Mouse (Mus musculus) neural tube, embryonic 15.5 days (tissue): ENCODE measurements around the gene Scn2a. TPM values are rescaled to one million over a fixed set of nuclear protein-coding genes. Genes with fewer than 3 reads are reported as not detected.

Source experiments
- ATAC-seq: fragments of 200-750 bp; cut with Nextera tagmentation; 2 replicates; pipeline ENCODE4 v1.8.0; 2017; ENCODE audit warnings: mild to moderate bottlenecking, moderate TSS enrichment, moderate library complexity; ENCODE audit not compliant: low FRiP score
- H3K27ac ChIP-seq: fragments of 300-500 bp; sonication (generic); replicated peaks from 2 replicates; pipeline ENCODE4 v1.5.1; 2015; ENCODE audit warnings: mild to moderate bottlenecking, inconsistent platforms
- H3K27me3 ChIP-seq: fragments of 300-500 bp; sonication (generic); replicated peaks from 2 replicates; pipeline ENCODE4 v1.6.1; 2015; ENCODE audit warnings: inconsistent platforms
- H3K36me3 ChIP-seq: fragments of 300-500 bp; sonication (generic); 2 replicates; pipeline ENCODE4 v1.6.1; 2015; ENCODE audit warnings: inconsistent platforms
- H3K4me1 ChIP-seq: fragments of 300-500 bp; sonication (generic); 2 replicates; pipeline ENCODE4 v1.6.1; 2015; ENCODE audit warnings: inconsistent platforms
- H3K4me2 ChIP-seq: fragments of 300-500 bp; sonication (generic); 2 replicates; pipeline ENCODE4 v1.6.1; 2015; ENCODE audit warnings: inconsistent platforms, mild to moderate bottlenecking, moderate library complexity
- H3K4me3 ChIP-seq: fragments of 300-500 bp; sonication (generic); replicated peaks from 2 replicates; pipeline ENCODE4 v1.5.1; 2015; ENCODE audit warnings: mild to moderate bottlenecking, inconsistent platforms
- H3K9ac ChIP-seq: fragments of 300-500 bp; sonication (generic); replicated peaks from 2 replicates; pipeline ENCODE4 v1.6.1; 2015; ENCODE audit warnings: mild to moderate bottlenecking, inconsistent platforms
- H3K9me3 ChIP-seq: fragments of 300-500 bp; sonication (generic); replicated peaks from 2 replicates; pipeline ENCODE4 v1.6.1; 2016; ENCODE audit warnings: inconsistent platforms
- WGBS: fragments of 180-500 bp; shearing (Covaris S2); methylation state at CpG from one replicate; pipeline ENCODE4 v1.1.7; 2015; ENCODE audit warnings: mixed read lengths; 5-methylcytosine and 5-hydroxymethylcytosine counted together
- polyA plus RNA-seq: library from polyadenylated mRNA; unstranded; fragments of >200 nt; fragmentation: Nextera tagmentation; extraction: Ambion mirVana; gene quantifications from 2 replicates; pipeline ENCODE4 v1.2.1, GENCODE M21; 2015

Gene Scn2a
- 43.0 and 50.3 TPM in 2 replicates for polyA plus RNA-seq

GRCm38 (mm10) chr2:65620556-65621166, at the start of gene Scn2a:
Gene Scn2a (plus strand): TSS chr2:65620771.
- H3K4me1 ChIP-seq: no peaks in the 10 kb centered on the region
- H3K4me2 ChIP-seq: peak within 1 kb of the TSS; percentile 52
- WGBS: 30% methylated on average over 9 of the region's 9 CpGs
- H3K27me3 ChIP-seq: no peaks in the 10 kb centered on the region
- H3K9me3 ChIP-seq: no peaks in the 10 kb centered on the region
- peak; percentile 81 for ATAC-seq
- peak within 1 kb of the TSS; percentile 57 for H3K9ac ChIP-seq
- H3K4me3 ChIP-seq: peak within 1 kb of the TSS; percentile 50
- H3K27ac ChIP-seq: peak within 1 kb of the TSS; percentile 83
- no peaks in the 10 kb centered on the region for H3K36me3 ChIP-seq

GRCm38 (mm10) chr2:65587679-65588078, 32.9 kb upstream of the Scn2a start:
- no peak for ATAC-seq
- WGBS: 80% methylated on average over 5 of the region's 5 CpGs
- Histone ChIP-seq H3K4me1 (no peaks in the 10 kb centered on the region), H3K27ac (no peak overlapping the region), H3K9me3 (no peaks in the 10 kb centered on the region), H3K4me3 (no peak overlapping the region), H3K36me3 (no peaks in the 10 kb centered on the region), H3K4me2 (no peak overlapping the region), H3K27me3 (no peaks in the 10 kb centered on the region), H3K9ac (no peak overlapping the region)

GRCm38 (mm10) chr2:65607813-65608212, 12.8 kb upstream of the Scn2a start:
- Histone ChIP-seq H3K4me3 (no peak overlapping the region), H3K9ac (no peak overlapping the region), H3K27me3 (no peaks in the 10 kb centered on the region), H3K9me3 (no peaks in the 10 kb centered on the region), H3K4me2 (no peak overlapping the region), H3K36me3 (no peaks in the 10 kb centered on the region), H3K4me1 (no peaks in the 10 kb centered on the region), H3K27ac (no peak overlapping the region)
- ATAC-seq: no peak

- Histone ChIP-seq H3K4me1 (no peaks in the 10 kb centered on the region), H3K9me3 (no peaks in the 10 kb centered on the region), H3K4me2 (no peak overlapping the region), H3K9ac (no peak overlapping the region), H3K27me3 (no peaks in the 10 kb centered on the region), H3K27ac (no peak overlapping the region), H3K36me3 (no peaks in the 10 kb centered on the region), H3K4me3 (no peak overlapping the region)
- 89% methylated on average over 4 of the region's 4 CpGs for WGBS
- no peak for ATAC-seq
These were observed 8.7 kb upstream of the Scn2a start for GRCm38 (mm10) chr2:65611887-65612286.

DNA sequence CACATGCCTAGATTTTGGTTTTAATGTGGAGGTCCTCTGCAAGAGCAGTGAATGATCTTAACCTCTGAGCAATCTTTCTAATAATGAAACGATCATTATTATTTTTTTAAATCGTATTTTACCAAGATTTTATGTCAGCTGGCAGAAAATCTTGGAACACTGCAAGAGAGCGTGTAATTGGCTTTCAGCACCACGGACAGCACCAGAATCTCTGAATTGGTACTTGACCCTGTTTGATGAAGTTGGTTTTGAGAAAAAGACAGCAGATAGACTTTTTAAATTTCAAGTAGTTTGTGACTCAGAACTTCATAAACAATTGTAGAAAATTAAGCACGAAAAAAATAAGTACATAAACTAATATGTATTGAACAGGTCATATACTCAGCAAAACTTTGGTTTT, 790 bp upstream of the Scn2a start:
- H3K9me3 ChIP-seq: no peaks in the 10 kb centered on the region
- WGBS: 24% methylated on average over 5 of the region's 5 CpGs
- no peaks in the 10 kb centered on the region for H3K36me3 ChIP-seq
- no peak overlapping the region for H3K4me3 ChIP-seq
- no peak for ATAC-seq
- H3K27ac ChIP-seq: no peak overlapping the region
- no peaks in the 10 kb centered on the region for H3K4me1 ChIP-seq
- no peak overlapping the region for H3K9ac ChIP-seq
- no peak overlapping the region for H3K4me2 ChIP-seq
- H3K27me3 ChIP-seq: no peaks in the 10 kb centered on the region

GRCm38 (mm10) chr2:65621254-65621653, 683 bp downstream of the Scn2a start:
- peak overlapping the region; percentile 57 for H3K9ac ChIP-seq
- H3K27ac ChIP-seq: peak overlapping the region; percentile 83
- peak; percentile 85 for ATAC-seq
- WGBS: 19% methylated on average over 5 of the region's 5 CpGs
- no peaks in the 10 kb centered on the region for H3K4me1 ChIP-seq
- peak overlapping the region; percentile 52 for H3K4me2 ChIP-seq
- no peaks in the 10 kb centered on the region for H3K36me3 ChIP-seq
- H3K27me3 ChIP-seq: no peaks in the 10 kb centered on the region
- peak overlapping the region; percentile 50 for H3K4me3 ChIP-seq
- H3K9me3 ChIP-seq: no peaks in the 10 kb centered on the region

DNA sequence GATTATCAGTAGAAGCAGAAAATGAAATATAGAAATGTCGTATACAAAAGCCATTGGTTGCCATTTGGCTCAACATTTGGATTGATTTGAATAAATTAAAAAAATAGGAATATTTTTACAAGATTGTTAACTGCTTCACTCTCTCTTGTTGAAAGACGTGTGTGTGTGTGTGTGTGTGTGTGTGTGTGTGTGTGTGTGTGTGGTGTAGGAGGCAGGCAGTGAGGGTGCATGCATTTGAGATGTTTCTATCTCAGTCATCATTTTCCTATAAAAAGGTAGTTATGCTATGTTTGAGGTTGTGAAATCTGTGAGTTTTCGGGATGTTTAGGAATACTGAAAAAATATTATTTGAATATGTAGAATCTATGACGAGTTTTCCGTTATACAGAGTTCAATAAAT, 1.3 kb downstream of the Scn2a start:
- Histone ChIP-seq H3K9me3 (no peaks in the 10 kb centered on the region), H3K27me3 (no peaks in the 10 kb centered on the region), H3K4me3 (peak overlapping the region; percentile 50), H3K36me3 (no peaks in the 10 kb centered on the region), H3K4me1 (no peaks in the 10 kb centered on the region), H3K27ac (no peak overlapping the region; the same call in 1 of the 2 replicates), H3K9ac (peak overlapping the region; percentile 57; the same call in 1 of the 2 replicates), H3K4me2 (peak overlapping the region; percentile 52)
- ATAC-seq: no peak
- WGBS: 68% methylated on average over 5 of the region's 5 CpGs

- no peak overlapping the region for H3K4me3 ChIP-seq
- no peak overlapping the region for H3K4me2 ChIP-seq
- ATAC-seq: no peak
- no peak overlapping the region for H3K9ac ChIP-seq
- H3K27ac ChIP-seq: no peak overlapping the region
- WGBS: 90% methylated on average over 7 of the region's 7 CpGs
- H3K27me3 ChIP-seq: no peaks in the 10 kb centered on the region
- H3K9me3 ChIP-seq: no peaks in the 10 kb centered on the region
- H3K4me1 ChIP-seq: no peaks in the 10 kb centered on the region
- H3K36me3 ChIP-seq: no peaks in the 10 kb centered on the region
These were observed 32.1 kb downstream of the Scn2a start for GRCm38 (mm10) chr2:65652636-65653035.

GRCm38 (mm10) chr2:65657031-65657430, 36.5 kb downstream of the Scn2a start:
- Histone ChIP-seq H3K4me3 (no peak overlapping the region), H3K4me1 (no peaks in the 10 kb centered on the region), H3K9ac (no peak overlapping the region), H3K27me3 (no peaks in the 10 kb centered on the region), H3K36me3 (no peaks in the 10 kb centered on the region), H3K4me2 (no peak overlapping the region), H3K9me3 (no peaks in the 10 kb centered on the region), H3K27ac (no peak overlapping the region)
- no peak for ATAC-seq
- WGBS: 87% methylated on average over 4 of the region's 4 CpGs

DNA sequence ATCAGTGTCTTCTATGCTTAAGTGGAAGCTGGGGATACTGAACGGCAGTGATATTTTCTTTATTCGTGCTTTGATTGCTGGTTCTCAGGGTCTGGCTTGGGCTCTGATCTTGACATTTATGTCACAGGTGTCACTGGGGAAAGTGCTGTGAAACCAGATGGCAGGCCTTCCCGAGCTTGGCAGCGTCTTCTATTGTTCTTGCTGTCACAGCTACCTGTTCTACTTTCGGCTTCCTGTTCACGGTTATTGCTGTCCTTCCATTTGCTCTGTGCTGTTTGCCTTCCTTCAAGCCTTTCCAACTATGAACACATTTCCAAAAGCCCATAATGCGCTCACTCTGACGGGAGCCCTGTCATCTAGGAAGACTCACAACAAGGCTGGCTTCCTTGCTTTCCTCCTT, 37.9 kb downstream of the Scn2a start:
- ATAC-seq: no peak

DNA sequence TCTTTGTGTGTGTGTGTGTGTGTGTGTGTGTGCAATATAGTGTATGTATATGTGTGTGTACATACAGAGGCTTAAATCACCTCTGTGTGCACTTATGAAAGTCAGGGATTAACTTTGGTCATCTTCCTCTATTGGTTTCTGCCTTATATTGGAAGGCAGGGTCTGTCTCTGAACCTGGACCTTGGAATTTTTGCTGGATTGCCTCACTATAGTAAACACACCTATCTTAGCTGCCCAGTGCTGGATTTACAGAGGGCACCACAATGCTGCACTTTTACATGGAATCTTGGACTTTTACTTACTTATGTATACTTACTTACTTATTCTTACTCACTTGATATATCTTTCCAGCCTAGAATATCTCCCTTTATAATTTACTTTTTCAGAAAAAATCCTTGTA, 43.3 kb downstream of the Scn2a start:
- no peak overlapping the region for H3K27ac ChIP-seq
- H3K27me3 ChIP-seq: no peaks in the 10 kb centered on the region
- 0 out of 2 replicates have a peak, but pooled peaks cover 8% of the 10 kb centered on the region for H3K4me1 ChIP-seq
- H3K4me3 ChIP-seq: no peak overlapping the region
- H3K9me3 ChIP-seq: no peaks in the 10 kb centered on the region
- H3K9ac ChIP-seq: no peak overlapping the region
- no peaks in the 10 kb centered on the region for H3K36me3 ChIP-seq
- ATAC-seq: no peak
- no peak overlapping the region for H3K4me2 ChIP-seq

More for the DNA sequence above, 37.9 kb downstream of the Scn2a start:
- H3K4me1 ChIP-seq: no peaks in the 10 kb centered on the region
- no peaks in the 10 kb centered on the region for H3K36me3 ChIP-seq
- no peak overlapping the region for H3K4me2 ChIP-seq
- H3K9me3 ChIP-seq: no peaks in the 10 kb centered on the region
- H3K9ac ChIP-seq: no peak overlapping the region
- 86% methylated on average over 8 of the region's 8 CpGs for WGBS
- no peaks in the 10 kb centered on the region for H3K27me3 ChIP-seq
- H3K27ac ChIP-seq: no peak overlapping the region
- H3K4me3 ChIP-seq: no peak overlapping the region

- Histone ChIP-seq H3K27ac (no peak overlapping the region), H3K36me3 (no peaks in the 10 kb centered on the region), H3K9ac (no peak overlapping the region), H3K9me3 (no peaks in the 10 kb centered on the region), H3K4me2 (no peak overlapping the region), H3K27me3 (no peaks in the 10 kb centered on the region), H3K4me3 (no peak overlapping the region), H3K4me1 (peaks cover 12% of the 10 kb centered on the region)
- WGBS: 15% methylated on average over 1 of the region's 1 CpGs
- ATAC-seq: no peak
These were observed 43.9 kb downstream of the Scn2a start for GRCm38 (mm10) chr2:65664481-65664880.
